Mouse (Mus musculus) ovary, adult 18-20 months (tissue): ENCODE measurements around the gene Kdm6b.
A peak's percentile ranks its signal among the peaks of the same experiment; 100 is the strongest.
"Not testable (repeated sequence)": the region's sequence is repeated elsewhere in the genome, so short reads cannot be mapped to it uniquely, and the experiment has no call there.

Source experiments
- DNase-seq: peaks from one replicate; pipeline ENCODE4 v3.0.0; 2022; ENCODE audit warnings: low spot score, mixed read lengths

Gene Kdm6b

DNA sequence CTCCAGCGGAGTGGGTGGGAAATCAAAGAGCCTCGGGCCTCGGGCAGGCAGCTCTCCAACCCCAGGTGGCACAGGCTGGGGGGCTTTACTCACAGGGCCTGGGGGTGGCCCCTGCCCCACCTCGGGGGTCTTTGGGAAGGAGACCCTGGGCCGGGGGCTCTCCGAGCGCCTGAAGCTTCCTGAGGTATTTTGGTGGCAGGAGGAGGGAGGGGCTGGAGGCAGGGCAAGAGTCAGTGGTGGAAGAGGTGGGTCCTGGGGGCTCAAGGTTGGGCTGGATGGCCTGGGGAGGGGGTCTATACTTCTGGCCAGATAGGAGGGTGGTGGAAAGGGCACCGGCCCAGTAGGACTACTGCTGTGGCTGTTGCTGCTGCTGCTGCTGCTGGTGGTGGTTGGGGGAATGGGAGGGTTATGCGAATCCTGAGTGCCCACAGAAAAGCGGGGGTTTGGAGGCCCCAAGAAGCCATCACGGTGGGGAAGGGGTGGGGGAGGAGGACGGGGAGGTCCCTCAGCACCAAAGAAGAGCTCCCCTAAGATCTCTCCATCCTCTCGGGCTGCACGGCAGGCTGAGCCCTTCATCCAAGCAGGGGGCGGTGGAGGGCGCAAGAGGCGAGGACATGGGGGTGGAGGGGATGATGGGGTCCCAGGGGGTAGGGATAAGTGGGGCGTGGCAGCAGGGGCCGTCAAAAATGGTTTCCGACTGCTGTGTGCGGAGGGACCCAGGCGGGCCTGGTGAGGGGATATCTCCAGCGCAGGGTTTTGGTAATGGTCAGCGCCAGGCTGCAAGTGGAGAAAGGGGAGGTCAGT is 7.9 kb downstream of the Kdm6b start:
- DNase-seq, result peak; percentile 4

DNA sequence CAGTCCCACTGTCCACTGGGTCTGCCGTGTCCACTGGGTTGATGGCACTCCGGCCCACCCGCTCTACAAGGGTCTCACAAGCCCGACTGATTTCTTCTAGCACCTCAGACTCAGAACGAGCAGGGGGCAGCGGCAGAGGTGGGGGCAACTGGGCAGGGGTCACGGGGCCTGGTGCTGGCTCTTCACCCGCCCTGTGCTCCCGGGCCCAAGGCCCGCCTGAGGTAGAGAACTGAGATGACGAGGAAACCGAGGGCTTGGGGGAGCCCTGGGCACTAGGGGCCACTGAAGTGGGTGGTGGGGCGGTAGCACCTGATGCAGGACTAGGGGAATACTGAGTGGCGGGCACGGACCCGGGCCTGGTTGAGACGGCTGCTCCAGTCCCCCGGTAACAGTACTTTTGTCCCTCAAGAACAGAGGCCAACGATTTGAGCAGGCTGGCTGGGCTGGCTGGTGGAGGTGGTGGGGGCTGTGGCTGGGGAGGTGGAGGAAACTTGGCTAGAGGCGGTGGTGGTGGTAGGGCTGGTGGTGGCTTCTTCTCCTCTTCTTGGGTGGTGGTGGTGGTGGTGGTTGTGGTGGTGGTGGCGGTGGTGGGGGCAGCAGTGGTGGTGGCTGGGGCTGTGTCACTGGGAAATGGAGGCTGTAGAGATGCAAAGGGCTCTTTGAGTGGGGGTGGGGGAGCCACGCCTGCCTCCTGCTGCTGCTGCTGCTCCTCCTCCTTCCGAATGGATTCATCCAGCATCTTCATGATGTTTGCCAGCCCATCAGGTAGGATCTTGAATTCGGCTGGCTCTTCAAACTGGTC is 8.7 kb downstream of the Kdm6b start:
- DNase-seq, result peak; percentile 10

DNA sequence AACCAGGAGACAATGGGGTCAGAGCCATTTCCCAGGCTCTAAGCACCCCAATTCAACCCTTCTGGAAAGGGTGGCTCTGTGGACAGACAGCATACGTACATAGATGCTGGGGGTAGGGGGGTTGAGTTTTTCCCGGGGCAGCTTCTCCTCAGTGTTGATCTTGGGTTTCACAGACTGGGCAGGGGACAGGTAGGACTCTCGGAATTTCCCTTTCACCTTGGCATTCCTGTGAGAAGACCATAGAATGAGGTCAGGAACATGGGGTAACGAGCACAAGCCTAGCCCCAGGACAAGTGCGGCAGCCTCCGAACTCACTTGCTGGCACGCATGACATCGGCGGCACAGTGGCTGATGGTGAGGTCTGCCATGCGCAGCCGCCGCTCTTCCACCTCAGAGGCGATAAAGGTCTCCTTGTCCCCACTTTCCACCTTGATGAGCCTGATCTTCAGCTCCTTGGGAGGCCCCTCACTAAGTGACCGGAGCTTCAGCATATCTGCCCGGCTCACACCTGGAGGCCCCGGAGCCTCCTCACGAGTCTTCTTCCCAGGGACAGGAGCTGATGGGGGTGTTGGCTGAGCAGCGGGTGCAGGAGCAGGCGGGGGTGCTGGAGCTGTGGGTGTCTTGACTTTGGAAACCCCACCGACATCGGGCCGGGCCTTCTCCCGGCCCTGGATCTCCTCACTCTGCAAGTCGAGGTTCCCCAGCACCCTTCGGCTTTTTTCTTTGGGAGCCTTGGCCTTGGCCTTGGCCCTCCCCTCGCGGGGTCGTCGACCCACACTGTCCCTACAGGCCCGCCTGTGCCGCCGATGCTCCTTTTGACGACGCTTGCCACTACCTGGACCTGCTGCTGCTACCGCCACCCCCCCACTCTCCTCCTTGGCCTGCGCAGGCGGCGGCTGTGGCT is 9.5 kb downstream of the Kdm6b start:
- peak; percentile 5 for DNase-seq

DNA sequence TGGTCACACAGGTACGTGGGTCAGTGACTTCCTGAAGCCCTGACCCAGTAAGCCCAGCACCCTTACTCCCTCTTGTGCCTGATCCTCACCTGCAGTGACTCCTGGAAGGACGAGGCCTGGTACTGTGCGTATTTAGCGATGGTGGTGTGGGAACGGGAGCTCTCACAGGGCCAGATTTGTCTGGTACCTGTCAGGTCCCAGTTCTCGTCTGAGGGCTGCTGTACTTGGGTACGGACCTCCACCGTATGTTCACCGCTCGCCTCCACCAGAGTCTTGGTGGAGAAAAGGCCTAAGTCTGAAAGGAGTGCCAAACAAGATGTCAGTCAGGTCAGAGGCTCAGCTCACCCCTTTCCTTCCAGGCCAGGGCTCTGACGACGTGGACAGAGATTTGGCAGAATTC is 11.5 kb downstream of the Kdm6b start:
- DNase-seq, result no peak

DNA sequence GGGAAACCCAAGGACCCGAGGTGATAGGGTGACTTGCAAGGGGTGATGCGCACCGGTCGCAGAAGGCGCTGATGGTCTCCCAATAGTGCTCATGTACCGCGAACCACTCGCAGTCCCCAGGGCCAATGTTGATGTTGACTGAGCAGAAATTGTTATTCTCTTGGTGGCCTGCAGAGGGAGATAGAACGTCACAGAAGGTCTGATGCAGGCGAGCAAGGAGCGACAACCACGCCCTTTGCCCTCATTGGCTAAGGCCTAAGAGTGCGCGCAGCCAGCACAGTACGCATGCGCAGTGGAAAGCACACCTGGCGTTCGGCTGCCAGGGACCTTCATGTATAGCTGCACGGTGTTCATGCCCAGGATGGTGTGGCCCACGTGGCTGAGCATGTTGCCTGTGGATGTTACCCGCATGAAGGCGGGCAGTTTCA is 12.3 kb downstream of the Kdm6b start:
- peak; percentile 79 for DNase-seq

DNA sequence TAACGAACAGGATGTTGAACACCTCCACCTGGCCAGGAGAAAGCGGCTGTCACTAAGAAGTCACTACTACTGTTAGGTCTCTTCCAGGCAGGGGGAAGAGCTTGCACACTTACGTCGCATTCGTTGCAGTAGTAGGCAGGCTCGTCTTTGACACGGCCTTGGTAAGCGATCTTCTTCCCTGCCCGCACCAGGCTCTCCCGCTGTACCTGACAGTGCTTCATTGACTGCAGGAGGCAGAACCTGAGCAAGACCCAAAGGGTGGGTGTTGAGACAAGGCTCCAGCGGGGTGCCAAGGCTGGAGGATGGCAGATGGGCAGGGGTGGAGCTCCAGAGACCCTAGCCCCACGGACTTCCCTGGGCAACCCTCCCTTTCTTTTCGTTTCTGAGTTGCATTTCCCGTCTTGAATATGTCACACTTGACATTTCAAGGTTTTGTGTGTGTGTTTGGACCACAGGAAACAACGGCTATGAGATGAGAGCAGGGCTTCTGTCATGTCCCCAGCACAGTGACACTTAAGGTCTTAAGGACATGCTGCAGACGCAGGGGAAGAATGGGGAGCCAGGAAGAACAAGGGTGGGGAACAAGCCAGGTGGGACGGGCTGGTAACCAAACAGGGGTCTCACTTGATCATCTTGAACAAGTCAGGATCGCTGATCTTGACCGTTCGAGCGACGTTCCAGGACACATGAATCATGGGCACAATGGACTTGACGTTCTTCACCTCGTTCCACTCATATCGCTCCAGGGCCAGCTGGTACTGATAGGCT is 13.2 kb downstream of the Kdm6b start:
- peak; percentile 5 for DNase-seq

DNA sequence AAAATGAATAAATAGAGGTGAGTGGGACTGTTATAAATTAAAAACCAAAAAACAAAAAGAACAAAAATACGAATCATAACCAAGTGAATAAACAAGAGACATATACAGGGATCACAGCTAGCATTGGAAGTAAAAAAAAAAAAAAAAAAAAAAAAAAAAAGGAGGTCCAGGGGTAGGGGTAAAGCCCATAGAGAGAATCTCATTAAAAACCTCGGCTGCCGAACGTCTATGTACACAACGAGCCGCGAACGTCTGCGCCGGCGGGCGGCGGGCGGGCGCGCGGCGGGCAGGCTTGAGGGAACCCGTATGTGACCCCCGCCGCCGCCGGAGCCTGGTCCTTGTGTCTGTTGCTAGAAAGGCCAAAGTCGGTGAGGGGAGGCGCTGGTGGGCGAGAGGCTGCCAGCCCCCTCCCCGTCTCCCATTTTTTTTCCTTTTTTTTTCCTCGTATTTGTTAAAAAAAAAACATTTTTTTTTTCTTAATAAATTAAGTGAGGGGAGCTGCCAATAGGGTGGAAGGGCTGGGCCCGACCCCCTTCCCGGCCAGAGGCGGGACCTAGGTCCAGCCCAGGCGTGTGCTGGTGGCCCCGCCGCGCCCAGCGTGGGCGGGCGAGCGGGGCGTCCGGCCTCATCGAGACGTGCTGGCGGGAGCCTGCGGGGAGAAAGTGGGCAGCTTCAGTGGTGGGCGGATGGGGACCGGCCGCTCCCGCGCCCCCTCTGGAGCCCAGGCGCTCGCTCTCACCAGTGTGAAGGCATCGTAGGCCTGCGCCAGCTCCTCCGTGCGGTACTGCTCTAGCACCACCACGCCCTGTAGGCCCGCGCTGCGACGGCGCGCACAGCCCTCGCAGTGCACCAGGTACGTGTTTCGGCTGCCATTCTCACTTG is 14.0 kb downstream of the Kdm6b start:
- no peak for DNase-seq

DNA sequence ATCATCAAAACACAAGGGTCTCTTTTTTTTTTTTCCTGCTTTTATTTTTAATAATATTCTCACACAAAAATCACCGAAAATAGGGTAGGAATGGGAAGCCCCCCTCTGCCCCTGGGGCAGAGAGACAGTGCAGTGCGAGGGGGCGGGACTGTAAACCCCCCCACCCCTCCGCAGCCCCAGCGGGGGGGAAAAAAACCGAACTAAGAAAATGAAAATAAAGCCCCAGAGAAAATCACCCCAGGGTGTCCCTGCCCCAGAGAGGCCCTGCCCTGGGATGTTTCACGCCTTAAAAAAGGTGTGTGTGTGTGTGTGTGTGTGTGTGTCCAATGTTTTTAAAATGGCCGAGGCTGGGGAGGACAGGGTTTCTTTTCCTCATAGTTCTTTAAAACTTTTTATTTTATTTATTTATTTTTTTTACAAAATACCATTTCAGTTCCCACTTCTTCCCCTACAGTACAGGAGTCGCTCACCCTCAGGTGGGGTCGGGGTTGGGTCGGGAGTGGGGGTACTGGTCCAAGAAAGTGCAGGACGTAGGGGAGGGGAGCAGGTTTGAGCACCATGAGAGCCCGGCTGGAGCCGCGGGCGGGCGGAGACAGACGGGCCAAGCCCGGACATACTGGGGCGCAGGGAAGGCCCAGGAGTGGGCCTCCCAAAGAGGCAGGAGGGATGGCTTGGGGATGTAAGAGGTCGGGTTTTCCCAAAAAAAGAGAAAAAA is 14.8 kb downstream of the Kdm6b start:
- DNase-seq, result no peak

DNA sequence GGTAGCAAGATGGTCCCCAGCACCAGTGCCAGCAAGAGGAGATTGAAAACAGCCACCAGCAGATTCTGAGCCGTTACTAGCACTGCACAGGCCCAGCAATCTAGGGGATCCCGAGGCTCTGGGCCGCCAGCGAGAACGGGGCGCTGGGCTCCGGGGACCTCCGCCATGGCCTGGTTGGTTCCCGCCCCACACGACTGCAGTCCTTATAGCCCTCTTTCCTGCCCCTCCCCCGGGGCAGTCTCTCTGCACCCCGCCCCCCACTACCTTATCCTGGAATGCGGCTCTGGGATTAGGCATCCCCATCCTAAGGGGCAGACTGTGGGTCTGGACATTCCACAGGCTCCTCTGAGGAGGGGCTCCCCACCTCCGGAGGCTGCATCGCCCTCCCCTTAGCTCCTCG is 15.4 kb downstream of the Kdm6b start, which contains the start of gene Tmem88:
TSS of gene Tmem88 (minus strand) at position 176 of the 400 bp plus-strand sequence.
- DNase-seq, result peak; percentile 8

DNA sequence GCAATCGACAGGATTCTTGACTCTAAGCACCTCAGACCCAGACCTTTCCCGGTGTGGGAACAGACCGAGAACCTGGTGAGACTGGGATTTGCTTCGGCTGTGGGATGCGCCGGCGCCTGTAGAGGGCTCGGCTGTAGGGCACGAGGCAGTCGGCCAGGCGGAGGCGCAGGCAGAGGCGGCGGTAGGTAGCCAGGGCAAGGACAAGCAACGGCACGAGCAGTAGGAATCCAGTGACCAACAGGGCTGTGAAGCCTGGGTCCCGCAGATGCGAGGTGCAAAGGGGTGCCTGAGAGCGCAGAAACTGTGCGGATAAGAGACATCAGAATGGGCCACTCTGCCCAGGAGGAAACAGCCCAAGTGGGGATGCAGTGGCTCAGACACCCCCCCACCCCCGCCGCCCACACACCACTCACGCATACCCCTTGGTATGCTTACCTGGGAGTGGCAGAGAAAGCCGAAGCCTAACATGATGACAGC is 15.9 kb downstream of the Kdm6b start:
- DNase-seq, result peak; percentile 17

DNA sequence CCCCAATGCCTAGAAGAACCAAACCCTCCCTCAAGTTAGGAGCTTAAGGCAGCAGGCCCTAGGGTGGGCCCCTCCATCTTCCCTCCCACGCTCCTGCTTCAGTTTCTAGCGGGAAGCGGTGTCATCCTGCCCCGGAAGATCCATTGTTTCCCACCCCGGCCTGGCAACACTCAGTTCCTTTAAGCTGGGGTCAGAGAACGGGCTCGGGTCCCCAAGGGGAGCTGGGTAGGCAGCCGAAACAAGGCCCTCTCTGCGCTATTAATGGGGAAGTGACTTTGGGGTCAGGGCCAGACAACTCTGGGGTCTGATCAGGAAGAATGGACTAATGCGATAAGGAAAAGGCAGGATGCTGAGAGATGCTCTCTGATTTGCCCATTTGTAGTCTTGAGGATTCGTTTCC is 16.7 kb downstream of the Kdm6b start:
- DNase-seq, result peak; percentile 40

DNA sequence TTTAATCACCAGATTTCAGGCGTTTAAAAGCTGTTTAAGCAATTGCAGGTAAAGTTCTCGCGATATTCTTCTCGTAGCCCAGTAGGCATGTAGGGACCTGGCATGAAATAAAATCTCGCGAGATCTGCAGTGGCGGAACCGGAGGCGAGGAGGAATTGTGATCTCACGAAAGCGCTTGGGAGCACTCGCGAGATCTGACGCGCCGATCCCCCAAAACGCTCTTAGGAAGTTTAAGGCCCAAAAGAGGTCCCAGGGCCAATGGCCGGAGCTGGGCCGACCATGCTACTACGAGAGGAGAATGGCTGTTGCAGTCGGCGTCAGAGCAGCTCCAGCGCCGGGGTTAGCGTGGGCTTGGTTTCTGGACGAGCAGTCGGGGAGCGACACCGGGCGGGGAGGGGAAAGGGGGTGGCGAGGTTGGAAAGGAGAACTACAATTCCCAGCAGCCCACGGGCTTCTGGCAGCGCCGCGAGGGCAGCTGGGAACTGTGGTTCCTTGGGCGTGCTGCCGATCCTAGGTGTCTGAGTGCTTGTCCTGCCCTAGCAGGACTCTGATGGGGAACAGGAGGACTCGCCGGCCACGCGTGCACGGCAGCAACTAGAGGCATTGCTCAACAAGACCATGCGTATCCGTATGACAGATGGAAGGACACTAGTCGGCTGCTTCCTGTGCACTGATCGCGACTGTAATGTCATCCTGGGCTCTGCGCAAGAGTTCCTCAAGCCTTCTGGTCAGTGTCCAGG is 17.7 kb downstream of the Kdm6b start:
- peak; percentile 96 for DNase-seq

DNA sequence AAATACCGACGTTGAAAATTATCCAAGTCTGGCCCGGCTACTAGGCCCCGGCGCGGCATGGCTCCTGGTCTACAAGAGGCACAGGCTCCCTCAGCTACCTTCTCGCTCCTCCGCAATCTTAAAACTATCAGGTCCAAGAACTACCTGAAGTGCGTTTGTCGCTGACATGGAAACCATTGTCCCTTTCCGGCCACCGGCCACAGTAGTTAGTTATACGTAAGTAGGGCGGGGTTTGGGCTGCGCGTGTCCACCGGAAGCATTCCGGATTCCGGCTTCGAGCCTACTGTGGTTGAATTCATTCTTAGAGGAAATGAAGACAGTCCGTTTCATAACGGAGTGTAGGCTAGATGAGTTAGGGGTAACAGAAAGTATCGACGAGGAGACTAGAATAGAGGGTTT is 18.2 kb downstream of the Kdm6b start, which contains the start of the genes Naa38 and Cyb5d1:
TSS of gene Naa38 (plus strand) at position 253 of the 399 bp plus-strand sequence.
TSS of gene Cyb5d1 (minus strand) at position 397 of the 399 bp plus-strand sequence.
- peak; percentile 86 for DNase-seq

DNA sequence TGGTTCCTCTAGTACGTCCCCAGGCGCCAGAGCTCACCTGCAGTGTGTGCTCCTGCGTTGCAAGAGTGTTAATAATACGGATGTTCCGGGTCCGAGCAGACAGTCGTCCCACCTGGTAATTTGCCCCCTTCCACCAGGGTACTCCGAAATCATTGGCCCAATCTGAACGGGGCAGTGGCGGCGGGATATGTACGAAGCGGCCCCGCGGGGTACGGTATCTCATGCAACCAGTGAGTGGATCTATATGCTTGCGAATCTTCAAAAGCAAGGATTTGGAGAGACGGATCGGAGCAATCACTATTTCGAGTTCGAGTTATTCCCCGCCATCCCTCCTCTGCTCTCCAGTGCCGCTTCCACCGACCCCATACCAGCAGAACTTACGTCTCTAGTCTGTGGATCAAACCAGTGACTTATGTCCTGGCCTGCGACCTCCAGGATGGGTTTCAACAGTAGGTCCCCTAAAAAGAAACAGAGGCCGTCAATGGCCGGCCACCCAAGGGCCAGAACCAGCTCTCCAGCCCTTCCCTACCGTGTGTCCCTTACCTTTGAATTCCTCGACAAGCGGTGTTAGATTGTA is 18.8 kb downstream of the Kdm6b start:
- not testable (repeated sequence) for DNase-seq

DNA sequence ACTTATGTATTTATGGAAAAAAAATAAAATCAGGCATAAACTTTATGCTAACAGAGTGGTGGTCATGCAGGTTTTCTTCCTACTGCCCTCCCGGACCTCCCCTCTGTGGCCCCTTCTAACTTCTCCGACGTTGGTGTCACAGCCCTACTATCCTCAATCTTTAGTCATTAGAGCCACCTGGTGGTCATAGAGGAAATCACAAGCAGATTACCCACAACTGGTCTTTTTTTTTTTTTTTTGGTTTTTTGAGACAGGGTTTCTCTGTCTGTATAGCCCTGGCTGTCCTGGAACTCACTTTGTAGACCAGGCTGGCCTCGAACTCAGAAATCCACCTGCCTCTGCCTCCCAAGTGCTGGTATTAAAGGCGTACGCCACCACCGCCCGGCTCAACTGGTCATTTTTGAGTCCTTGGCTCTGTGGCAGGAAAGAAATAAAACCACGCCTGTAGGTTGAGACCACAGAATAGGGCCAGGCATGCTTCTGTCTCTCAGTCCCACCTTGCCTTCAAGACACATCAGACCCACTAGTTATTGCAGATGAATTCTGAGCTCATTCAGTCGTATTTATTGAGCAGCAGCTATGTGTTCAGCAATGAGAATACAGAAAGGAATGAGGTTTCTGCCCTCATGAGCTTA is 23.0 kb downstream of the Kdm6b start:
- DNase-seq, result peak; percentile 17

DNA sequence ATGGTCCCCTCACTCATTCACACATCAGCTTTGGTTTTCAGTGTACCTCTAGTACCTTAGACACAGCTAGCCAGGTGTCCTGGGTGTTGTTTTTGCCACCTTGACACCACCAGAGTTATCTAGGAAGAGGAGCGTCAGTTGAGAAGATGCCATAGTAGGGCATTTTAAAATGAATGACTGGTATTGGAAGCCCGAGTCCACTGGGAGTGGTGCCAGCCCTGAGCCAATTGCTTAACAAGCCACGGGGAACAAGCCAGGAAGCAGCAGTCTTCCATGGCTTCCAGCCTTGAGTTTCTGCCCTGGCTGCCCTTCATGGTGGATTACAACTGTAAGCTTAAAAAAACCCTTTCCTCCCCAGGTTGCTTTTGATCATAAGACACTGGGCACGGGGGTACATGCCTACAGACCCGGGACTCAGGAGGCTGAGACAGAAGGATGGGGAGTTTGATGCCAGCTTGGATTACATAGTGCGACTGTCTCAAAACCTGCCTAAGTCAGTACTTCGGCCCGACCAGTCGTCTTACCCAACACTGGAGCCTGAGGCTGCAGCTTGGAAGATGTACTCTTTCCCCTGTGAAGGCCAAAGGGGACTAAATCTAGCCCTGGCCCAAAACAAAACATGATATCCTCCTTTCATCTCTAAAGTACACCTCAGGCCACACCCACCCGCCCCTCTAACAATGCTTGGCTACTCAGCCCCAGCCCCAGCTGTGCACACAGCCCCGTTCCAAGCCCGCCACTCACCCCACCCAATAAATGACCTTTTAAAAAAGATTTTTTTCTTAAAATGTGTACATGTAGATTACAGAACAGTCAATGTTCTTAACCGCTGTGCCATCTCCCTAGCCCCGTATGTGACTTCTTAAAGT is 23.7 kb downstream of the Kdm6b start:
- DNase-seq, result peak; percentile 49

DNA sequence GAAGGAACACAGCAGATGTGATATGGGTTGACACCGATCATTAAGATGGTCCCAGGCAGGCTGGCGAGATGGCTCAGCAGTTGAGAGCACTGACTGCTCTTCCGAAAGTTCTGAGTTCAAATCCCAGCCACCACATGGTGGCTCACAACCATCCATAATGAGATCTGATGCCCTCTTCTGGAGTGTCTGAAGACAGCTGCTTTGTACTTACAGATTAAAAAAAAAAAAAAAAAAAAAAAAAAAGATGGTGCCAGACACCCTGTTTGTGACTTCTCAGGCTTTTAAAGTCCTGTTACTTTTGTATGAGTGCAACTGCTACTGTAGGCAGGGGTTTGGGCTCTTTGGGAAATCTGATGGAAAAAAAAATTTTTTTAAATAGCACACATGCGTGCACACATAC is 24.8 kb downstream of the Kdm6b start:
- DNase-seq, result no peak
